Mouse (Mus musculus): Measurements from ENCODE around the gene Chrna4. TPM values are rescaled to one million over a fixed set of nuclear protein-coding genes. Genes with fewer than 3 reads are reported as not detected.

Chrna4 gene
- polyA plus RNA-seq, 1 experiment from 2014 or later: 61.7 TPM

GRCm38 (mm10) chr2:181060127-181060526 is 16.8 kb upstream of the Chrna4 start:
- ATAC-seq (ENCODE audit: low FRiP score, low read depth): peak; percentile 23; the same call in 1 of the 2 replicates
- Histone ChIP-seq H3K27me3 (replicated peaks) (no peaks in the 10 kb centered on the region), H3K9ac (no peak overlapping the region), H3K4me3 (no peak overlapping the region), H3K36me3 (no peaks in the 10 kb centered on the region), H3K4me1 (peaks cover 22% of the 10 kb centered on the region), H3K27ac (no peak overlapping the region), H3K9me3 (no peaks in the 10 kb centered on the region), H3K4me2 (replicated peaks) (no peak overlapping the region)
- 22% methylated on average over 5 of the region's 5 CpGs for WGBS

DNA sequence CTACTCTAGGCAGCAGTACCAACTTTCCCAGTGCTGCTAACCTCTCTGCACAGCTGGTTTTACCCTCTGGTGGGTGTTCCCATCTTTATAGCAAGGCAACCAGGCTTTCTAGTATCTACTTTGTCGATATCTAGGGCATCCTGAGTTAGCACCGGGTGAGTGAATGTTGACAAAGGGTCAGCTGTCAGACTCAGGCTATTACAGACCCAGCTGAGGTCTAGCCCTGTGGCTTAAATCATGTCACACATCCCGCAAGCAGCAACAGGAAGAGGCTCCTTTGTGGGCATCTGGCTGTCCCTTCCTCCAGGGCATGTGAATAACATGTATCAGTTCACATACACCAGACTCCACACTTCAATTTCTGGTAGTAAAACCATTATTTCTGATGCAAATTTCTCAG is 14.8 kb upstream of the Chrna4 start:
- WGBS: 10% methylated on average over 3 of the region's 3 CpGs
- Histone ChIP-seq H3K4me1 (peaks cover 22% of the 10 kb centered on the region), H3K4me3 (no peak overlapping the region), H3K36me3 (no peaks in the 10 kb centered on the region), H3K4me2 (replicated peaks) (no peak overlapping the region; the same call in 1 of the 2 replicates), H3K27me3 (replicated peaks) (no peaks in the 10 kb centered on the region), H3K9me3 (no peaks in the 10 kb centered on the region), H3K9ac (no peak overlapping the region), H3K27ac (no peak overlapping the region)
- peak; percentile 59 for ATAC-seq (ENCODE audit: low FRiP score, low read depth)

- no peaks in the 10 kb centered on the region for H3K9me3 ChIP-seq
- H3K4me3 ChIP-seq: no peak overlapping the region
- 38% methylated on average over 8 of the region's 8 CpGs for WGBS
- H3K9ac ChIP-seq: no peak overlapping the region
- no peaks in the 10 kb centered on the region for H3K27me3 ChIP-seq (replicated peaks)
- no peak overlapping the region for H3K4me2 ChIP-seq (replicated peaks)
- peaks cover 22% of the 10 kb centered on the region for H3K4me1 ChIP-seq
- no peak for ATAC-seq (ENCODE audit: low FRiP score, low read depth)
- H3K36me3 ChIP-seq: no peaks in the 10 kb centered on the region
- no peak overlapping the region for H3K27ac ChIP-seq
These were observed 14.0 kb upstream of the Chrna4 start for GRCm38 (mm10) chr2:181057341-181057740.

DNA sequence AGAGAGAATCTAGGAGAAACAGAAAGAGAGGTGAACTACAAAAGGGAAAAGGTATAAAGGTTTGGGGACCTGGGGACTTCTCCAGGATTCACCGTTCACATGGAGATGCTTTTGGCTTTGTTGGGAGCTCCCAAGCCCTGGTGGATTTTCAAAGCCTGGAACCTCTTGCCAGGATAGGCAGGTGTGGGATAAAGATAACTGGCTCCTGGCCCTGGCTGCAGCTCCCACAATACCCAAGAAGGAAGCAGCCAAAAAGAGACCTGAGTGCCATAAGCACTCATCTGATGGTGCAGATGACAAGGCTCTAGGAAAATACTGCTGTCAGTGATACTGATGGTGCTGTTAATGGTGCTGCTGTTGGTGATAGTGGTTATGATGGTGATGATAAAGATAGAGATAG is 8.8 kb upstream of the Chrna4 start:
- Histone ChIP-seq H3K9ac (no peak overlapping the region), H3K4me3 (no peak overlapping the region), H3K9me3 (no peaks in the 10 kb centered on the region), H3K36me3 (no peaks in the 10 kb centered on the region), H3K27me3 (replicated peaks) (no peaks in the 10 kb centered on the region), H3K27ac (no peak overlapping the region), H3K4me1 (peaks cover 18% of the 10 kb centered on the region), H3K4me2 (replicated peaks) (no peak overlapping the region)
- ATAC-seq (ENCODE audit: low FRiP score, low read depth): no peak
- 86% methylated on average over 1 of the region's 1 CpGs for WGBS

DNA sequence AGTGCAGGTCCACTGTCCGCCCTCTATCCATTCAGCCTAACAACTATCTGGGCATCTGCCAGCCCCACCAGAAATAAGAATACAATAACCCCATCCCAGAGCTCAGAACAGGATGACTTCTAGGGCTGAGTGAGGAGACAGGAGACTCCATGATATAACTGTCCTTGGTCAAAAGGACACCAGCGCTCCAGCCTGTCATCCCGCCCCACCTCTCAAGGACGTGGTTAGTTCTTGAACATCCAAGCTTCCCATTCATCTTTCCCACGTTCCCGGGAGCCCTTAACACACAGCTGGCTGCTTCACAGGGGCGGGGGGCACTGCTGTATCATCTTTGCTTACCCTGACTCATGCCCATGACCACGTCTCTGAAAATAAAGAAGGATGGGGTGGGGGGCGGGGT is 5.6 kb upstream of the Chrna4 start:
- Histone ChIP-seq H3K36me3 (no peaks in the 10 kb centered on the region), H3K4me1 (peaks cover 16% of the 10 kb centered on the region), H3K9ac (no peak overlapping the region), H3K27ac (no peak overlapping the region), H3K27me3 (replicated peaks) (no peaks in the 10 kb centered on the region), H3K9me3 (no peaks in the 10 kb centered on the region), H3K4me3 (no peak overlapping the region), H3K4me2 (replicated peaks) (no peak overlapping the region)
- no peak for ATAC-seq (ENCODE audit: low FRiP score, low read depth)
- WGBS: 82% methylated on average over 9 of the region's 9 CpGs

DNA sequence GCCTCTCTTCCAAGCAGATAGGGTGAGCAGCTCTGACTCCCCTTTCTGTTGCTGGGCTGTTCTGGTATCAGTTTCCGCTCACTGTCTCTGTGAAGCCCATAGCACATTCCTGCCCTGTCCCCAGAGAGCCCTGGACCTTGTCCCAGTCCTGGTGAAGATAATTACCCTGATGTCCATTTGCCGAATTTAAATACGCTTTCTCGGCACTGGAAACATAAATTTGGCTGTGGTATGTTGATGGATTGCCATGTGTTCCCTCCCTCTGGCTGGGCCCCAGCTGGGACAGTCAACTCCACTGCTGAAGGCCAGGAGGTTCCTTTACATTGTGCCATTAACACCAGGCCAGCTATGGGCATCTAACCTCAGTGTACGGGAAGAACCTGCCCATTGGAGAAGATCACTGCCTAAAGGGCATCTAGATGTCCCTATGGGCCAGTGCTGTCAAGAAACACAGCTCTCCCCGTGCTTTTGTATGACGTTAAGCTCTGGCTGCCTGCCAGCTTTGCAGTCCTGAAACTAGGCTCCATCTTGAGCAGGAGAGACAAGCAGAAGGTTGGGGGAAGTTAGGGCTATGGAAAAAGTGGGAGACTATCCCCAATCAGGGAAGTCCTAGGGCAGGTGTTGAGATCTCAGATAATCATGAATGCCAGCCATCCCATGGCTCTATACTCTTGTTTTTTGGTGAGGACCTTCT is 5.1 kb upstream of the Chrna4 start:
- Histone ChIP-seq H3K9me3 (no peaks in the 10 kb centered on the region), H3K27ac (no peak overlapping the region), H3K4me3 (no peak overlapping the region), H3K36me3 (no peaks in the 10 kb centered on the region), H3K4me2 (replicated peaks) (no peak overlapping the region), H3K27me3 (replicated peaks) (no peaks in the 10 kb centered on the region), H3K4me1 (peaks cover 22% of the 10 kb centered on the region), H3K9ac (no peak overlapping the region)
- 52% methylated on average over 7 of the region's 7 CpGs for WGBS
- ATAC-seq (ENCODE audit: low FRiP score, low read depth): no peak

DNA sequence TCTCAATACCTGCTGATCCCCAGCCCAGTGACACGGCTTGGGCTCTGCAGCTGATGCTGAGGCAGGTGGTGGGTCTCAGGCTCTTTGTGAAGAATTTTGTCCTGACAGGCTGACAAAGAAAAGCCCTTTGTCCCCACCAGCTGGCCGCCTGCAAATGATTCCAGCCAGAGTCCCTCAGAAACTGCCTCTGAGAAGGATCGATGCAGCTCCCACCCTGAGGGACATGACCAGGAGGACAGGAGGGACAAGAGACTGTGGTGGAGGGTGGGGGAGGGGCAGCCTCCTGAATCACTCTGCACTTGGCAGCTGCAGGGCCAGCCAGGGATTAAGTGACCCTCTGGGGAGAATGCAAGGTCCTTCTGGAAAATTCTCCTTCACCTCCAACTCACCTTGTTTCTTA is 655 bp upstream of the Chrna4 start:
- 4% methylated on average over 3 of the region's 3 CpGs for WGBS
- Histone ChIP-seq H3K27me3 (replicated peaks) (peaks cover 21% of the 10 kb centered on the region), H3K9ac (no peak overlapping the region), H3K4me3 (no peak overlapping the region), H3K4me1 (peaks cover 61% of the 10 kb centered on the region), H3K9me3 (no peaks in the 10 kb centered on the region), H3K36me3 (no peaks in the 10 kb centered on the region), H3K4me2 (replicated peaks) (no peak overlapping the region), H3K27ac (0 out of 2 replicates have a peak overlapping the region, but pooled peaks have one; percentile 33)
- peak; percentile 30; the same call in 1 of the 2 replicates for ATAC-seq (ENCODE audit: low FRiP score, low read depth)

GRCm38 (mm10) chr2:181042376-181042775 is 970 bp downstream of the Chrna4 start:
- Histone ChIP-seq H3K4me3 (no peak overlapping the region), H3K9ac (no peak overlapping the region), H3K9me3 (no peaks in the 10 kb centered on the region), H3K36me3 (no peaks in the 10 kb centered on the region), H3K4me1 (peaks cover 63% of the 10 kb centered on the region), H3K4me2 (replicated peaks) (peak overlapping the region; percentile 24; the same call in 1 of the 2 replicates), H3K27ac (peak overlapping the region; percentile 33; the same call in 1 of the 2 replicates), H3K27me3 (replicated peaks) (peaks cover 21% of the 10 kb centered on the region)
- ATAC-seq (ENCODE audit: low FRiP score, low read depth): peak; percentile 21; the same call in 1 of the 2 replicates

DNA sequence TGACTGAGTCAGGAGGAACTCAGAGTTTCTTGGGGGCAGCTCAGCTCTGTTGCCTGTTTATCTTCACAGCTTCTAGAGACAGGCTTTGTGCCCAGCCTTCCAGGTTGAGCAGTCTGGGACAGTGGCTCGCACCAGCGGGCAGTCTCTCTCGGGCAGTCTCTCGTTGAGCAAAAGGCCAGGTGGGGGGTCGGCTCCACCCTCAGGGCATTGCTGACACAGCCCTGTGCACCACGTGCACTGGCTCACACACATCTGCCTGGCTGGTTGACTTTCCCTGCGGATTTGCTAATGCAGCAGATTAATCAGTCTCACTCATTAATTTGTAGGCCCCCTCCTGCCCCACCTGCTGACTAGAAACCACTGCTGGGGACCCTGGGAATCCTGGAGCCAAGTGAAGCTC is 1.4 kb downstream of the Chrna4 start:
- peak; percentile 29; the same call in 1 of the 2 replicates for ATAC-seq (ENCODE audit: low FRiP score, low read depth)
- H3K27me3 ChIP-seq (replicated peaks): peaks cover 21% of the 10 kb centered on the region
- H3K9ac ChIP-seq: no peak overlapping the region
- no peaks in the 10 kb centered on the region for H3K9me3 ChIP-seq
- H3K36me3 ChIP-seq: peaks cover under 1% of the 10 kb centered on the region; the same call in 1 of the 2 replicates
- no peak overlapping the region for H3K4me3 ChIP-seq
- peak overlapping the region; percentile 30 for H3K4me2 ChIP-seq (replicated peaks)
- 6% methylated on average over 7 of the region's 7 CpGs for WGBS
- peaks cover 67% of the 10 kb centered on the region for H3K4me1 ChIP-seq
- no peak overlapping the region for H3K27ac ChIP-seq

GRCm38 (mm10) chr2:181039356-181039680 is 4.0 kb downstream of the Chrna4 start:
- Histone ChIP-seq H3K4me2 (replicated peaks) (peak overlapping the region; percentile 83), H3K9me3 (no peaks in the 10 kb centered on the region), H3K27me3 (replicated peaks) (peaks cover 21% of the 10 kb centered on the region), H3K4me3 (peak overlapping the region; percentile 69), H3K36me3 (peaks cover 17% of the 10 kb centered on the region), H3K9ac (peak overlapping the region; percentile 84), H3K4me1 (peaks cover 70% of the 10 kb centered on the region), H3K27ac (0 out of 2 replicates have a peak overlapping the region, but pooled peaks have one; percentile 26)
- no peak for ATAC-seq (ENCODE audit: low FRiP score, low read depth)
- WGBS: under 1% methylated on average over 16 of the region's 16 CpGs

GRCm38 (mm10) chr2:181038644-181039355 is 4.5 kb downstream of the Chrna4 start:
- H3K4me3 ChIP-seq: peak overlapping the region; percentile 69
- peaks cover 21% of the 10 kb centered on the region for H3K27me3 ChIP-seq (replicated peaks)
- H3K4me1 ChIP-seq: peaks cover 65% of the 10 kb centered on the region
- peak overlapping the region; percentile 83 for H3K4me2 ChIP-seq (replicated peaks)
- H3K36me3 ChIP-seq: peaks cover 22% of the 10 kb centered on the region
- peak overlapping the region; percentile 26; the same call in 1 of the 2 replicates for H3K27ac ChIP-seq
- H3K9me3 ChIP-seq: no peaks in the 10 kb centered on the region
- 1% methylated on average over 59 of the region's 63 CpGs for WGBS
- ATAC-seq (ENCODE audit: low FRiP score, low read depth): peak; percentile 29
- H3K9ac ChIP-seq: peak overlapping the region; percentile 84

DNA sequence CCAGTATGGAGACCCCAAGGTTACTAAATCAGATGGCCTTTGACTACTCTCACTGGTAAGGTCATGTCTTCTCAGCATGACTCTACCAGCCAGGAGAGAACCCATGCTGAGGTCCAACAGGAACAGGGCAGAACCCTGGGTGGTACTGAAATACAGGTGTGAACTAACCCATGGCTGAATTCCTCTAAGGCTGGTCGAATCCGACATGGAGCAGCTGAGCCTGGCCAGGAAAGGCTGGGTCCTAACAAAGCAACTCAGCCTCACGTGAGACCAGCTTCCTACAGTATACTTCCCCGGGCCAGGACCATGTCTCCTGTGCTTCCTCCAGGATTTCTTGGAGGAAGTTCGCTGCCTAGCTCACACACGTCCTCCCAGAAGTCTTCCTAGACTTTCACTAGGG is 6.8 kb downstream of the Chrna4 start:
- Histone ChIP-seq H3K36me3 (peaks cover 26% of the 10 kb centered on the region), H3K4me3 (no peak overlapping the region), H3K27ac (no peak overlapping the region), H3K4me2 (replicated peaks) (peak overlapping the region; percentile 83), H3K4me1 (peaks cover 50% of the 10 kb centered on the region), H3K27me3 (replicated peaks) (peaks cover 20% of the 10 kb centered on the region), H3K9ac (no peak overlapping the region), H3K9me3 (no peaks in the 10 kb centered on the region)
- no peak for ATAC-seq (ENCODE audit: low FRiP score, low read depth)
- 78% methylated on average over 6 of the region's 6 CpGs for WGBS
